In genomic region chr7:122197306-122197705, GRCm38 (mm10) we compare ENCODE assay signal across 9 mouse cellular contexts. TPM values are rescaled to one million over a fixed set of nuclear protein-coding genes. Genes with fewer than 3 reads are reported as not detected.
DNase-seq lines count a peak whose midpoint lies in the region; ATAC-seq and TF ChIP-seq lines count a peak whose summit lies in the region.
"Had no signal": no experiment of that assay in that cellular context is flagged by ENCODE, and none has a peak within 500 bp of the region (broad histone marks: within the 10 kb centered on the region; RNA-seq: fewer than 3 reads in every experiment).

No protein-coding gene starts in this region.

- peak; percentile 62 for DNase-seq in layer of hippocampus, adult 11-12 months (ENCODE audit: low spot score)
- DNase-seq in layer of hippocampus, adult 9-11 months: no peak
- DNase-seq in MEL (ENCODE audit: low read depth, low spot score): peak; percentile 81
- peak; percentile 65 for DNase-seq in c-Kit-positive CD71-negative TER-119-negative erythroid progenitor cells, embryonic 14.5 days (ENCODE audit: low read depth)
- DNase-seq in left cerebral cortex, postnatal 14 days (ENCODE audit: low spot score in 2 of 2): peak; percentile 35 to 72
- peak; percentile 77 for DNase-seq in retina, postnatal 1 day
- DNase-seq in forebrain, embryonic 11.5 days (ENCODE audit: low spot score): no peak

- intact Hi-C loops in left cerebral cortex, postnatal 14 days (cut with DNase I): loop anchor here (5.0 to 10.0 kb wide), 2 partner anchors 260 to 737 kb away; no protein-coding TSS in a partner anchor

- no peak overlapping the region for H3K9ac ChIP-seq in MEL (ENCODE audit: control insufficient read depth, low read depth, low read length, poor library complexity, severe bottlenecking)
- no peak overlapping the region for H3K9ac ChIP-seq in forebrain, embryonic 11.5 days (ENCODE audit: low read length)

- peak; percentile 83 for ATAC-seq in granulocyte monocyte progenitor cell, adult 5-6 weeks (replicated peaks; ENCODE audit: poor library complexity, severe bottlenecking)
- no peak for ATAC-seq in forebrain, embryonic 11.5 days (replicated peaks; ENCODE audit: low FRiP score)

- peaks cover 2% of the 10 kb centered on the region in 2 experiments; a peak in 2 of 4 replicates for H3K27me3 ChIP-seq in MEL (ENCODE audit: control insufficient read depth in 1 of 2, insufficient read depth in 2 of 2, low read length in 2 of 2)
- H3K27me3 ChIP-seq in forebrain, embryonic 11.5 days (ENCODE audit: control insufficient read depth, insufficient read depth, low read length): no peaks in the 10 kb centered on the region
- H3K27me3 ChIP-seq: megakaryocyte, embryonic 14.5 days had no signal

- H3K9me3 ChIP-seq in MEL (replicated peaks; ENCODE audit: insufficient read depth, low read length): no peaks in the 10 kb centered on the region
- no peaks in the 10 kb centered on the region for H3K9me3 ChIP-seq in forebrain, embryonic 11.5 days (ENCODE audit: control insufficient read depth, low read length)

- WGBS in forebrain, embryonic 11.5 days: 36% methylated on average over 4 of the region's 4 CpGs

- no peak for TF ChIP-seq POLR2A in MEL (IDR thresholded peaks at IDR 0.05; ENCODE audit: control insufficient read depth in 1 of 2, insufficient read depth in 1 of 2, low read depth in 1 of 2, low read length in 2 of 2, poor library complexity in 1 of 2)

- H3K4me1 ChIP-seq in MEL (ENCODE audit: control insufficient read depth in 1 of 2, insufficient read depth in 2 of 2, low read length in 2 of 2): peaks cover 0 to 4% of the 10 kb centered on the region in 2 experiments; a peak in 1 of 4 replicates
- no peaks in the 10 kb centered on the region for H3K4me1 ChIP-seq in forebrain, embryonic 11.5 days (replicated peaks; ENCODE audit: control insufficient read depth, insufficient read depth, low read length)

- peak; percentile 44 for TF ChIP-seq RAD21 in MEL (IDR thresholded peaks at IDR 0.05; ENCODE audit: low read depth, low read length)

- no peak overlapping the region for H3K4me2 ChIP-seq in forebrain, embryonic 11.5 days (ENCODE audit: low read depth, low read length, severe bottlenecking)

- H3K4me3 ChIP-seq in MEL (ENCODE audit: control insufficient read depth in 1 of 2, insufficient read depth in 1 of 2, low read depth in 2 of 2, low read length in 2 of 2): no peak overlapping the region
- no peak overlapping the region for H3K4me3 ChIP-seq in forebrain, embryonic 11.5 days (ENCODE audit: low read depth, low read length)
- H3K4me3 ChIP-seq: megakaryocyte, embryonic 14.5 days had no signal

- peak; percentile 34 to 96 (median 79) for TF ChIP-seq CTCF in MEL (IDR thresholded peaks at IDR 0.05 in 2 of 3, conservative IDR thresholded peaks at IDR 0.05 in 1 of 3; ENCODE audit: control insufficient read depth in 1 of 3, insufficient read depth in 1 of 3, low read depth in 2 of 3, low read length in 3 of 3, poor library complexity in 1 of 3, severe bottlenecking in 1 of 3)

- no peaks in the 10 kb centered on the region for H3K79me2 ChIP-seq in MEL (ENCODE audit: control insufficient read depth, insufficient read depth, low read length, poor library complexity)

- H3K36me3 ChIP-seq in MEL (ENCODE audit: control insufficient read depth in 1 of 2, insufficient read depth in 2 of 2, low read length in 2 of 2): peaks cover 0 to 2% of the 10 kb centered on the region in 2 experiments; a peak in 1 of 4 replicates
- no peaks in the 10 kb centered on the region for H3K36me3 ChIP-seq in forebrain, embryonic 11.5 days (ENCODE audit: control insufficient read depth, insufficient read depth, low read length)

- no peak overlapping the region for H3K27ac ChIP-seq in MEL (ENCODE audit: control insufficient read depth, low read depth, low read length)
- H3K27ac ChIP-seq in forebrain, embryonic 11.5 days (ENCODE audit: low read depth, low read length): no peak overlapping the region

- no peak for TF ChIP-seq EP300 in MEL (IDR thresholded peaks at IDR 0.05; ENCODE audit: low read depth in 1 of 2, low read length in 2 of 2)

TF ChIP-seq in MEL, 35 proteins besides CTCF, POLR2A, EP300 and RAD21:
- TF ChIP-seq SIN3A (IDR thresholded peaks at IDR 0.05; ENCODE audit: low read length) (no peak), RCOR1 (IDR thresholded peaks at IDR 0.05; ENCODE audit: low read depth, low read length) (0 out of 2 replicates have a peak, but pooled peaks have one; percentile 27), TAL1 (IDR thresholded peaks at IDR 0.05; ENCODE audit: low read length) (no peak), ZC3H11A (IDR thresholded peaks at IDR 0.05; ENCODE audit: low read depth, low read length) (0 out of 2 replicates have a peak, but pooled peaks have one; percentile 2), SMC3 (IDR thresholded peaks at IDR 0.05; ENCODE audit: low read depth, low read length) (peak; percentile 45)

RNA-seq across cellular contexts. Expression of gene Ern2, which starts 11.3 kb away (rescaled TPM):
- not detected in 2 replicates for total RNA-seq in MEL (2012; rRNA removed)
- not detected for polyA plus RNA-seq in MEL (2012; ENCODE audit: insufficient read depth in 1 of 2, insufficient read length in 2 of 2, low read depth in 1 of 2, low replicate concordance in 2 of 2, missing spikeins in 1 of 2)
- not detected in 2 replicates for total RNA-seq in granulocyte monocyte progenitor cell, adult 5-6 weeks (2014; fragmentation: Nextera tagmentation)
- not detected in 2 replicates for total RNA-seq in granulocyte monocyte progenitor cell, adult 5-6 weeks (2017)
- under 1 TPM; 0.34 to 0.35 TPM for total RNA-seq in left cerebral cortex, postnatal 14 days (2021)
- polyA plus RNA-seq in forebrain, embryonic 11.5 days (2014; fragmentation: Nextera tagmentation; extraction: Ambion mirVana): 0.09 and 0.23 TPM in 2 replicates

RNA-seq across cellular contexts. Expression of gene Chp2, which starts 22.0 kb away (rescaled TPM):
- total RNA-seq in MEL (2012; rRNA removed): not detected in 2 replicates
- not detected for polyA plus RNA-seq in MEL (2012; ENCODE audit: insufficient read depth in 1 of 2, insufficient read length in 2 of 2, low read depth in 1 of 2, low replicate concordance in 2 of 2, missing spikeins in 1 of 2)
- total RNA-seq in granulocyte monocyte progenitor cell, adult 5-6 weeks (2014; fragmentation: Nextera tagmentation): 1.7 TPM in 1 of 2 replicates, not detected in the other
- not detected in 2 replicates for total RNA-seq in granulocyte monocyte progenitor cell, adult 5-6 weeks (2017)
- total RNA-seq in left cerebral cortex, postnatal 14 days (2021): 1 to 10 TPM; 2.7 to 3.9 TPM
- not detected in 2 replicates for polyA plus RNA-seq in forebrain, embryonic 11.5 days (2014; fragmentation: Nextera tagmentation; extraction: Ambion mirVana)

RNA-seq across cellular contexts. Expression of gene Plk1, which starts 38.1 kb away (rescaled TPM):
- total RNA-seq in MEL (2012; rRNA removed): 46.7 and 67.8 TPM in 2 replicates
- 100 to 1,000 TPM; 157 to 244 TPM for polyA plus RNA-seq in MEL (2012; ENCODE audit: insufficient read depth in 1 of 2, insufficient read length in 2 of 2, low read depth in 1 of 2, low replicate concordance in 2 of 2, missing spikeins in 1 of 2)
- 13.4 and 25.5 TPM in 2 replicates for total RNA-seq in granulocyte monocyte progenitor cell, adult 5-6 weeks (2014; fragmentation: Nextera tagmentation)
- total RNA-seq in granulocyte monocyte progenitor cell, adult 5-6 weeks (2017): 31.7 and 34.6 TPM in 2 replicates
- total RNA-seq in left cerebral cortex, postnatal 14 days (2021): 1 to 10 TPM; 2.3 to 2.8 TPM
- polyA plus RNA-seq in forebrain, embryonic 11.5 days (2014; fragmentation: Nextera tagmentation; extraction: Ambion mirVana): 191 and 197 TPM in 2 replicates

Comparison
In these comparisons a context has a peak if more than half of its experiments do, and no peak if none do; other contexts are left out.
1. DNase-seq: peak in layer of hippocampus, adult 11-12 months (single experiment), MEL (single experiment), c-Kit-positive CD71-negative TER-119-negative erythroid progenitor cells, embryonic 14.5 days (single experiment), left cerebral cortex, postnatal 14 days (2 of 2) and retina, postnatal 1 day (single experiment); none in layer of hippocampus, adult 9-11 months (single experiment) and forebrain, embryonic 11.5 days (single experiment).